Mouse (Mus musculus): Measurements from ENCODE around the gene Gm17509.
A peak's percentile ranks its signal among the peaks of the same experiment; 100 is the strongest.
"Not testable (repeated sequence)": the region's sequence is repeated elsewhere in the genome, so short reads cannot be mapped to it uniquely, and the experiment has no call there.

Gene Gm17509

DNA sequence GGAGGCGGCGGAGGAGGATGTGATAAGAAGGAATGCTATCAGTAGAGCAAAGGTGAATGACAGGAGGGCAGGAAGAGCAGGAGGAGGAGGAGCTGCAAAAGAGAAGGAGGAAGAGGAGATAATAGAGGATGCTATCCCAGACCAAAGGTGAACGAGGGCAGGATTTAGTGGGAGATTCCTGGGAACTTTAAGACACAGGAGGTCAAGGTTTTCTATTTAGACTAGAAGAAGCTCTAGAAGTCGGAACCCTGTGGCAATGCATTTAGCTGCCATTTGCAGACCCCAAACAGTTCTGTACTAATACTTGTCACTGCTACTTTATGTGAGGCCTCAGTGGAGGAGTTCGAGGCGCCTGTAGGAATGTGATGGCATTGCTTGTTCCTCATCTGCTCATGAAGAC is 12.6 kb downstream of the Gm17509 start, which contains the start of gene Emb:
TSS of gene Emb (plus strand) at position 301 of the 400 bp plus-strand sequence.
- DNase-seq (ENCODE audit: low spot score), result no peak

DNA sequence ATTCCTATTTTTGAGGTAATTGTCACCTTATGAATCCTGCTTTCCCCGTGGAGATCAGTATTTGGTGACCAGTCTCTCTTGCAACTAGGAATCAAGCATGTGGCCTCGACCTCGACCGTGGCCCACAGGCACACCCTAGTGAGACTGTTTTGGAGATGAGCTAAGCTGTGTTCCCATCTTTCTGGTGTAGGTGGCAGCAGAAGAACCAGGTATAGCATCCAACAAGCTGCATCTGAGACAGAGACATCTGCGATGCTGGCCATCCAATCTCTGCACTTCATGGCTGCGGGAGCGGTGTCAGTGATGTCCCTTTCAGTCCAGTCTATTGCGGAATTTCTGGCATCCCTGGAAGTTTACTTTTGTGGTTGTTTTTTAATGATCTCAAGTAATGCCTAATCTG is 14.8 kb downstream of the Gm17509 start:
- no peak for DNase-seq (ENCODE audit: low spot score)

DNA sequence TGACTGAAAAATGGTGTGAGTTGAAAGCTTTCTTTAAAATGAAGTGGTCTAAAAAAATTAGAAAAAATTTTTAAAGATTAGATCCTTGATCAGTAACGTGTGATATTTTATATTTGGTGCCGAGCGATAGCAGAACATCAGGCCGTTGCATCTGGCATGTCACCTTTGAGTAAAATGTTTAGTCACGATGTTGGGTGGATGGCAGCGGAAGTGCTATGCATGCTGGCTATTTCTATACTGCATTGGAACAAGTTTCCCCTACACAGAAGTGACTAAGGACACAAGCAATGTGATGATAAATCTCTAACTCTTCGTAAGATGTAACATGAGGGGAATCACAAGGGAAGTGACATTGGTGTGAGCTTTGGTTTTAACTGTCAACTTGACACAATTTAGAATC is 16.2 kb downstream of the Gm17509 start:
- DNase-seq (ENCODE audit: low spot score), result no peak

DNA sequence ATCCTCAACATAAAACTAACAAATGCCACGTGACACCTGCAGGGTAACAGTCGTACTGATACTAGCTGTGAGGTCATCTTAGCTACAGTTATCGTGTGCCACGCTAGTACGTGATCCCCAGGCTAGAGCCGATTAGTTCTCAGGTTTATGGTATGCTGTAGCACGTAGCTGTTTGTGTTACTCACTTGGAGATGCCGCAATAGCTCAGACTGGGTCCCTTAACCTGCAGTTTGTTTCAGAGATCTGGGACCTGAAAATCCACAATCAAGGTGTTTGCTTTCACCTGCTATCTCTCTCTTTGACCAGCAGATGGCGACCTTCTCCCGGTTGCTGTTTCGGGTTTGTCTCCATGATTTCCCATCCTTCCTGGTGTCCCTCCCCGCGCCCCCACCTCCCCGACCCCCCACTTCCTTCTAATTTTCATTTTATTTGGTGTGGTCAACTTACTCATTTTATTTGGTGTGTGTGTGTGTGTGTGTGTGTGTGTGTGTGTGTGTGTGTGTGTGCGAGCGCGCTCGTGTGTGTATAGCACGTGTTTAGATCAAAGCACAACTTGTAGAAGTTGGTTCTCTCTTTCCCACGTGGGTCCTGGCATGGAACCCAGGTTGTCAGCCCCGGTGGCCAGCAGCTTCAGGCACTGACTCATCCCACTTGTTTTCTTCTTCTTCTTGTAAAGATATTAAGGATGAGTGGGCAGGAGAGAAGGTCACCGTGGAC is 18.0 kb downstream of the Gm17509 start:
- DNase-seq (ENCODE audit: low spot score), result no peak

DNA sequence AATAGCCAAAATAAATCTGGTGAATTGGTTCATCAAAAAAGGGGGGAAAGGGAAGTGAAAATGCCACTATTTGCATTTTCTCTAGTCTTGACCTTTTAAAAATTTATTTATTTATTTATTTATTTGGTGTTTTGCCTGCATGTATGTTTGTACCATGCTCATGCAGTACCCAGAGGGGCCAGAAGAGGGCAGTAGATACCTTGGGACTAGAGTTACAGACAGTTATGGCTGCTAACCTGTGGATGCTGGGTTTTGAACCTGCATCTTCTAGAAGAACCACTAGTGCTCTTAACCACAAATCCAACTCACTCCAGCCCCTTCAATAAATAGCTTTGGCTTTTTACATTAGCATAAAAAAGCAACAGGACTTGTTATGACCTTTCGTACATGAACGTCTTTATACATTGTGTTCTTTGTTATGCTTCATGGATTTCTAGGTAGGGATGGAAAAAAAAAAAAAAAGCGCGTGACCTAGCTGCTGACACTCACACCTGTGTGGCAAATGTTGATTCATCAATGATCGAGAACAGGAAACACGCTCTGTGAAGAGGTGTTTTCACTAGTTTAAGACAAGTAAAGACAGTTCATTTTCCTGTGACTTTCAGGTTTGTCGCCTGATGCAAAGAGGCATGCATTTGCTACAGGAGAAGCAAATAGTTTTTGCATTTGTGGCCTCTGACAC is 22.3 kb downstream of the Gm17509 start:
- DNase-seq (ENCODE audit: low spot score), result peak; percentile 78

DNA sequence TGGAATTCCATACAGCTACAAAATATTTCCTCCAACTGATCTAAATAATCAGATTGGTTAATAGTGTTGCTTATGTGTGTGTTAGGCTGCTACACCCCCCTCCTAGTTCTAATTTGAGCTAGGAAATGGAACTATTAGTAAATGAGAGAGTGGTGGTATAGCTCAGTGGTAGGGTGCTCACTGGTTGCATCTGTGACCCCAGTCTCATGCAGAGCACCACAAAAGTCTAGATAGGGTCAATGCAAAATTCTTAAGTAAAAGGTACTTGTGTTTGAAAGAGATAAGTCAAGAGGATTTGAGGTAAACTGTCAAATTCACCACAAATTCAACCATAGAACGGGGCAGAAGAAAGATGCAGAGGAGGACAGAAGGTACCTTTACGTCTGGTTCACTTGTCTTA is 23.2 kb downstream of the Gm17509 start:
- DNase-seq (ENCODE audit: low spot score), result no peak

DNA sequence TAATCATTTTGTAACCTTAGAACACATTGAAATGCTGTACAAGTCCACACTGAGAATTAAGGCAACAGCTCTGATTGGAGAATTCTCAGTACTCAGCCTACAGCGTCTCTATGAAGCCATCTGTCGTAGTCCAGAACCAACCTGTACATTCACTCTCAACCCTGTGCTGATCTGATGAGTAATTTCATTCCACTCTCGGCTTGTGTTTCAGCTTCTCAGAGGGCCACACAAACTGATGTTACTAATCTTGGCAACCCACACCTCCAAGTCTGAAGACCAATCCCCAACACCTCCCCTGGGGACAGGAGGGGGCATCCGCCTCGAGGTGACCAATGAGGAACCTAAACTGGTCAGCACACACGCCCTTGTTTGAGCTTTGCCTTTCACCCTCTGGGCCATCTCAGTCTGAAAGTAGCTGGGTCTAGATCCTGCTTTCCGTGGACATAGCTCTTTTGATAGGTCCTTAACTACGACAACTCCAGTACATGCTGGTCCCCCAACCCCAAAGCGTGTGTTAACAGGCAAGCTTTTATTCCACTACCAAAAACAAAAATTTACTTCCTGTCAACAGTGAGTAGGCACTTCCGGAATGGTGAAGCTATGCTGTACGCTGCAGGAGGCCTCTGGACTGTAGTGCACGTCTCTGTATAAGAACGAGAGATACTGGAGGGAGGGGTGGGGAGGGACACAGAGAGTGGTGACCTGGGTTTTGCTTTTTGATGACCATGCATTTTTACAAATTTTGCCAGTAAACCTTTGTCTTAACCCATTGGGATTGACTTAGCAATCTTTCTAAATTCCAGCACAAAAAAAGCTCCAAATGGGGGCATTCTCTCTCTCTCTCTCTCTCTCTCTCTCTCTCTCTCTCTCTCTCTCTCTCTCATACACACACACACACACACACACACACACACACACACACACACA is 25.0 kb downstream of the Gm17509 start:
- DNase-seq (ENCODE audit: low spot score), result no peak

DNA sequence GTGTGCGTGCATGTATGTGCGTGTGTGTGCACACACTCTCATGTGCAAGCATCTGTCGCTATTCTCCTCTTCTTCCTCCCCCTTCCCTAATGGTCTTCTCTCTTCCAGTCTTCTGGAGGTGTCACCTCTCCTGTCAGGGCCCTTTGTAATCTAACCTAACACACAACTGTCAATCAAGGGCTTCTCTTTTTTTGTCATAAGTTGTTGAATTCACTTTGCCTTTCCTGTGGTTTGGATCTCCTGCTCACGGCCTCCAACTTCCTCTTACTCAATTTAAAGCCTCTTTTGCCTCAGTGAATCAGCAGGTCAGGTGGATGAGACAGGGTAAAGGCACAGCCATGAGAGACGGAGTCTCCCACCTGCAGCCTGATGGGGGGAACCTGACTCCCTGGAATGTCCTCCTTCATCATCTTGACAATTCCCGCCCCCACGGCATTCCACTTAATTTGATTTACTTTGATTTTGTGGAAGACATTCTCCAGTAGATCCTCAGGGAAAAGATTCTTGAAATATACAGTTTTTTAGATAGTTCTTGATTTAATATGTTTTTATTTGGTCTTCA is 27.4 kb downstream of the Gm17509 start:
- DNase-seq (ENCODE audit: low spot score), result no peak

DNA sequence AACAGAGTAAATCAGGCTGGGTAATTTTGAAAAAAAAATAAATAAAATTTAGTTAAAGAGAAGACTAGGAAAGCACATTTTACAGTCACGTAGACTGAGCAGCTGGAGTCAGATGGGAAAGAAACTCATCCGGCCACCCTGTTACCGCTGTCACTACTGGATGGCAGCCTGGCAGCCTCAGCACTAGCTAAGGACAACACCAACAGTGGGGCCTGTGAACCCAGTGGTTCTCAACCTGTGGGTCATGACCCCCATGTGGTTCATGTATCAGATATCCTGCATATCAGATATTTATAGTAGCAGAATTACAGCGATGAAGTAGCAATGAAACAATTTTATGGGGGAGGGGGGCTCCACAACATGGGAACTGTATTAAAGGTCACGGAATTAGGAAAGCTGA is 28.7 kb downstream of the Gm17509 start:
- no peak for DNase-seq (ENCODE audit: low spot score)

DNA sequence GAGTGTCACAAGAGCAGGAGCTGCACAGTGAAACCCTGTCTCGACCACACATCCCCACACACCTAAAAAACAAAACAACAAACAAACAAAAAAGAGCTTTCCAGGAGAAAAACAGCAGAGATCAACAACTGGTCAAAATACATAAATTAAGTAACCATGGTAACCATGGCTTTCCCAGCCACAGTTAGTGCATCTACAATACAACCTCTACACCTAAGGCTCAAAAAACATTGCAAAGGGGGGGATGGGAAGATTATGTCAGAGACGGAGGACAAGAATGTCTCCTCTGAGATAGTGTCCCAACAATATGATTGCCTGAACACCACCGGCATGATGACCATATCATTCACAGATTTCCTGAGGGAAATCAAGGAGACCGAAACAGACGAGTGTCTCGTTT is 35.5 kb downstream of the Gm17509 start:
- DNase-seq (ENCODE audit: low spot score), result no peak

DNA sequence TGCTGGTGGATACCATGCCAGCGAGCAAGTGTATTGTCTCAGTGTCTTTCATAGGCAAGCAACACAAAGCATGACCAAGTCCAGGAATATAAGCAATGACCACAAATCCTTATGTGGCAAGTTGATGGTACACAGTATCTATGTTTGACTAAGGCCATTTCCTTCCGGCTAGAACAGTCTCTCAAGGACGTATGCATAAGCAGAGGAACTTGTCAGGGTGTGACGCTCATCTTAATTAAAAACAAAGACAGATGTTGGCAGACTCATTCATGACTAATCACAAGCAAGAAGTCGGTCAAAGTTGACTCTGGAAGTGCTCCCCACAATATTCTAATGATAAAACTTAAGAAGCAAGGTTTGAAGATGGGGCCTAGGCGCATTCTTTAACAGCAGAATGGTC is 37.6 kb downstream of the Gm17509 start:
- DNase-seq (ENCODE audit: low spot score), result no peak

DNA sequence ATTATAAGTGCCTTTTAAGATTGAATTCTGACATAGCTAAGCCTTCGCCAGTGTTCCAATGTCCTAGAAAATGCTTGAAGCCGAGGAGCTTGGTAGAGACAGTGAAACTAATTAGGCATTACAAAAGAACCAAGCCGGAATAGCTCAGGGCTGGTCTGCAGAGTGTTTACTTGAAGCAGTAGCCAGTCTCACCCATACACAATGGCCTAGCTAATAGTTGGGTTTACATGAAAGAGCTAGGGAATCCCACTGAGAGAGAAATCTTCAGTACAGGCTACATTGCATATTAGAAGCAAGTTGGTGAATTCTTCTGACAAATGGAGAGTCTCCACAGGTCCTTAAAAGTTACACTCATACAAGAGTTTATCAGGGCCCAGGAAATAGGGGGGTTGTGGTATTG is 40.0 kb downstream of the Gm17509 start:
- DNase-seq (ENCODE audit: low spot score), result not testable (repeated sequence)
